Mouse (Mus musculus) thymus, postnatal 14 days (tissue): Measurements from ENCODE around the gene Mrc1.

Source experiments
- DNase-seq: peaks from one replicate; pipeline ENCODE4 v3.0.0; 2021

The Mrc1 gene

DNA sequence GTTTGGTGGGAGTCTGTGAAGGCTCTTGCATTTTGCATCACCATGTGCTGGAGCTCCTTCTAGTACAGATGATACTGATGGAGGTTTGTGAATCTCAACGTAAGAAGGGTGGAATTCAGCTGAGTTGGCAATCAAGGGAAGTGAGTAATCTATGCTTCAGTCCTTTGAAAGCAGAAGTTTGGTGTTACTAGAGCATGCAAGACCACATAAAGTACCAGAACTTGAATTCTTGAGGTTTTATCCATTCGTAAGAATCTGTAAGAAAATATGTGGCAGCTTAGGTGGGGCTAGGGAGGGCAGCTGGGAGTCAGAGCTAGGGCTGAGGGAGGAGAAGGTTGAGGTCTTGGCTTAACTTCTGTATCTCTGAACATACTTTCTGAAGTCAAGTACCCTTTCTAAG, 15.5 kb downstream of the Mrc1 start:
- no peak for DNase-seq

DNA sequence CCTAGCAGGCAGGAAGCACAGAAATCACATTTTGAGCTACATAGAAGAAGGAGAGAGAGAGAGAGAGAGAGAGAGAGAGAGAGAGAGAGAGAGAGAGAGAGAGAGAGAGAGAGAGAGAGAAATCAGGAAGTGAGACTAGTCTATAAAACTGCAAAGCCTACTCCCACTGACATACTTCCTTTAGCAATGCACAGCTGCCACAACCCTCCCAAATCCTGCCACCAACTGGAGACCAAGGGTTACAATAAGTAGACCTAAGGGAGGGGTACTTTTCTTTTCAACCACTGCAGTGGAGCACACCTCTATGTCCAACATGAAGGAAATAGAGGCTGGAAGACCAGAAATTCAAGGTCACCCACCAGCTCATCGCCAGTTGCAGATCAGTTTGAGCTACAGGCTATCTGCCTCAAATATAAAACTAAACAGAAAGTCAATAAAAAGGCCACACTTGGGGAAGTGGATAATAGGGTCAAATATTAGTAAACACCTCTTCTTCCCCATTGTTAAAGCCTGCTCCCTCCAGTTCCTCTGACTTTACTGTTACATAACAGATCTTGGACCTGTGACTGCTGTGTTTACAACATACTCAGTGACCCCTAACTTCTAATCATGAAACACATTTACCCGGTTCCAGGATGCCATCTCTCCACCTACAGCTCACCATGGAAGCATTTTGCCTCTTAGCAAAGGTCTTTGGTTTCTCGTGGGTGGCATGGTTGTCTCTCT, 20.8 kb downstream of the Mrc1 start:
- peak; percentile 33 for DNase-seq

DNA sequence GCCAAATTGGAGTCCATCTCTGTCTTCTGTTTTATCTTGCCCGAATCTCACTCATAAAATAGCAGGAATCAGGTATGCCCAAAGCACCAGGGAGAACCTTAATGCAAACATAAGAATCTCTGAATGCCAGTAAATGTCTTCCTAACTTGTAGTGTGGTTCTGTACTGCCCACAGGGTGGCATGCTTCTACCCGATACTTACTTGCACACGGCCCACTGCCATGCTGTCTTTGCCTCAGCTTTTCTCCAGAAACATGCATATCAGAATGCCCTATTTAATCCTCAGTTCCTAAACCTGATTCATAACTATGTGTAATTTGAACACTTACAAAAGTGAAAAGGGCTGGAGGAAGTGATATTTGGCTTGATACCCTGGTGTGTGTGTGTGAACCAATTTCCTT, 22.7 kb downstream of the Mrc1 start:
- DNase-seq: no peak

DNA sequence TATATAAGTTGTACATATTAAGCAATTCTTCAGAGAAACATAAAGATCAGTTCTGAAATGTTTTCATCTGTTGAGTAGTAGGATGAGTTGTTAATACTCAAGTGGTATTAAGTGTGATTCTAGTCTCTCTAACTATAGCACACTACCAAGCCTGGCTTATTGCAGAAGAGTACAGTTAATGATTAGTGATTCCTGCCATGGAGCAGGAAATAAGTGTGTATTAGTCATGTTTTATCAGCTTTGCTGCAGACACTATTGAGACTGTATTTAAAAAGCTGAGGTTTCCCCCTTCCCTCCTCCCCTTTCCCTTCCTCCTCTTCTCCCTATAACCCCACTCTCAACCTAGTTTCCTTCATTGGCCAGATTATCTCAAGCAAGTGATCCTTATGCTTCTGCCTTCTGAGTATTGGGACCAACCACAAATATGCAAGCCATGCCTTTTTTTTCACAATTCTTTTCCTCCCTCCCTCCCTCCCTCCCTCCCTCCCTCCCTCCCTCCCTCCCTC, 29.2 kb downstream of the Mrc1 start:
- no peak for DNase-seq

DNA sequence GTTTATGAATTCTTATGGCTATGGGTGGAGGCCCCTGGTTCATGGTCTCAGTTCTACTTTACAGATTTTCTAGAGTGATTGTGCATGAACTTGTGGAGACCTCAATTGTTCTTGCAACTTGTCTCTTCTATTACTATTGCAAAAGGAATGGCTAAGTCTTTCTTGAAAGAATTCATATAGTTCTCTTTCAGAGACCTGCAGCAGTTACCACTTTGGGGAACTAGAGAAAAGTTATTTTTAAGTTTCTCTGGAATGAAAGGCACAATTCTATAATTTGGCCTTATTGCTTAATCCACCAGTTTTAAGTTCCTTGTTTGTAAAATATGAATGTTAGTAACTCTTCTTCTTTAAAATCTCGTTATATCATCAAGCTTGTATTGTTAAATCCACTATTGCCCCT, 32.9 kb downstream of the Mrc1 start:
- DNase-seq: no peak

DNA sequence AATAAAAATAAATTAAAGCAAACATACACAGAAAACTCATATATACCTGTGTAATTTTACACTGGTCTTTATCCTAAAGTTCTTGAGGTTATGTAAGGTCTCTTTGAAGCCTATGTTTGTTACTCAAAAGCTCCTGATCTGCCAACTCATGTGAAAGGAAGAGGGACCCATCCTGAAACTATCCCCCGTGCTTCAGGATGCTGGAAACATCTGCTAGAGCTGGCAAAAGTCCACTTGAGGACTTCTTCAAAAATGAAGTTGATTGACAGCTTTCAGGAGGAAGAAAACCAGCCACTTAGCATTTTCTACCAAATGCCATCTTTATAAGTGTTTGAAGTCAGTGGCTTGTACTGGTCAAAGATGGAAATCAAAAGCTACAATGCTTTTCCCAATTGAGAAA, 40.0 kb downstream of the Mrc1 start:
- DNase-seq: no peak

DNA sequence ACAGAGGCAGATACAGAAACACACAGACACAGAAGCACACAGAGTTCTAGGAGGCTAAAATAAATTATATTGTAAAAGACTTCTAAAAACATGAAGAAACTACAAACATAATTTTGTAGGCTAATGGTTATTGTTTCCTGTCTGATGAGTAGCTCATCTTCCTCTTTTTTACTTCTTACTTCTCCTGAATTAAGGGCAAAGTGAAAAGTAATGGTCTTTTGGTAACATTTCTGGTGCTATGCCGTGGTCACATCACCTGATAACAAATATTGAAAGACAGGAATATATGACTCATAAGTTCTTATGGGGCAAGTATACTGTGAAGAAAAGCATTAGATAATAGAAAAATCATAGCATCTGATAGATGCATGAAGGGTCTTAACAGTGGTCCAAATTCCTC, 42.9 kb downstream of the Mrc1 start:
- DNase-seq: no peak

DNA sequence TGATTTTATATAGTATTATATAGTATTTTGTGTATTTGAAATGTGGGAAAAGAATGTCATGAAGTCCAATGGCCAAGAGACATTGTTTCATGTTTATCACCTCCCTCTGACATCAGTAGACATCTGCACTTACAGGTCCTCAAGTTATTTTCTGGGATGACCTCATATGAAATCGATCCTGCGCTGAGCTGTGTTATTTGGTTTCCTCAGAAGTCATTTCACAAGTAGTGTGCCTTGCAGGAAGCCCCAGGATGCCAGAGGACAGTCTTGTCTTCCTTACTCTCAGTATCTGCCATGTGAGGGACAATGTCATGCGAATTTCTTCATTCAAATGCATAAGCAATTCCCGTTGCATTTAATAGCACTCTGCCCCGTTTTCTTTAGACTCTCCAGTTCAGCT, 46.6 kb downstream of the Mrc1 start:
- no peak for DNase-seq

DNA sequence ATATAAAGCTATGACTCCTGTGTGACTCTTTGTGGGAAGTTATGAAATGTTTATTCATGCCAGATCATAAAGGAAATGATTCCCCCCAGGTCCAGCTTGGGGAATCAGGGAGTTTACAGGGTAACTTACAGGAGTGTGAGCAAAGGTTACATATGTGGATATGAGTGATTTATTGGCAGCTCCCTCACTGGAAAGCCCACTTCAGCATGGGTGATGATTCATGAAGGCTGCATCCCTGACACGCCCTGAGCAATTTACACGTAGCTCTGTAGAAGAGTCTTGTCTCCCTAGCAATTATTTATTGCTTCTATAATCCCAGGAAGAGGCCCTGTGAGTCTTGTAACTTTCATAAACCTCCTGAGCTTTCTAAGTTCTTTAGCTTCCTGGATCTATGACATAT, 50.1 kb downstream of the Mrc1 start:
- DNase-seq: no peak

DNA sequence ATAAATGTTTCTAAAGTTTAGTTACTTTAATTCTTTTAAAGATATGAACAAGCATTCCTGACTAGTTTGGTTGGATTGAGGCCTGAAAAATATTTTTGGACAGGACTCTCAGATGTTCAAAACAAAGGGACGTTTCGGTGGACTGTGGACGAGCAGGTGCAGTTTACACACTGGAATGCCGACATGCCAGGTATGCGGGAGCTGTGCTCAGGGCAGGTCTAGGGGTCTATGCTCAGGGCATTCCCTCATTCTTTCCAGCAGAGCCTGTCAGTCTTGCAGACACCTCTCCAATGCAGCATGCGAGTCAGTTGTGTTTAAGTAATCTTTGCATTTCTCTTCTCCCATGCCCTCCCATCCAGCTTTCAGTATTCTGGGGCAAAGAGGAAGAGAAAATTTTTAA, 50.6 kb downstream of the Mrc1 start:
- no peak for DNase-seq

DNA sequence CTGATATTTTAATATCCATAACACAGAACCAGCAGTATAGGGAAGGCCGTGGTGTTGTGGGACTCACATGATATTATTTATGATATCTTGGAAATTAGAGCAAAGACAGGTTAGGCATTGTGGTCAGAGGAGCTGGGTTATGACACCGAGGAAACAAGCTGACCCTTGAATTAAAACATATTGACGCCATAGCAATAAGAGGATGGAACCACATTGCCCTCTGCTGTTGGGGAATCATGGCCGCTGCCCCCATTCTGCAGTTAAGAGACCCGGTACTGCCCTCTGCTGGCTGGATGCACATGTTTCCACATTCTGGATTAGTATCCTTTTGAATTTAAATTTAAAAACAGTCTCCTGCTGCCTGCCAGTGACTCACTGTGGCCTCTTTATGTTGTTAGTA, 66.1 kb downstream of the Mrc1 start:
- peak; percentile 89 for DNase-seq

DNA sequence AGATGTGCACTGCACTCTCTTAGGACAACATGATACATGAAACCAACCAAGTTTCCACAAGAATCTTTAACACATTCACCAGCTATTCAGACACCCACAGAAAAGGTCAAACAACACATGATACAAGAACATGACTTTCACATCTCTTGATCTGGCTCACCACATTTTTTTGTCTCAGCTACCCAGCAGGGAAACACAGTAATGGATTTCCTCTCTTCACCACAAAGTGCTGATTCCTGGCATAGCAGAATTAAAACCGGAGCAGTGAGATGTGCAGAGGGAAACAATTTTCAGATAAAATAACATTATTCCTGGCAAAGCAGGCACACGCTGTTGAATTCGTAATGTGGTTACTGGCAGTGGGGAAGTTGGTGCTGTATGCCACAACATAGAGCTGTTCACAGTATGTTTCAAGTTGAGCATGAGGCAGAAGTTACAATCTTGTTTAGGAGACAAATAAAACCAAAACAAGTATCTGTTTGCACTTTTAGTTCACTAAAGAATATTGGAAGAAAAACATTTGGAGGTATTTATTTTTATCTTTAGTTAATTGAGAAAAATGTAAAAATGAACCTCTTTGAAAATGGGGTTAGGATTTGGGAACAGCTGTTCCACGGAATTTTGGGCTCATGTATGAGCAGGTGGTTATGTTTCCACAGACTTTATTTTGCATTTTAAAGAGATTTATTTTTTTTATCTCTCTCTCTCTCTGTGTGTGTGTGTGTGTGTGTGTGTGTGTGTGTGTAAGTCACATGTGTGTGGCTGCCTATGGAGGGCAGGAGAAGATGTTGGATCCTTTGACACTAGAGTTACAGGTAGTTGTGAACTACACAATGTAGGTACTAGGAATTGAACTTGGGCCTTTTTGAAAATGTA, 83.6 kb downstream of the Mrc1 start:
- no peak for DNase-seq

DNA sequence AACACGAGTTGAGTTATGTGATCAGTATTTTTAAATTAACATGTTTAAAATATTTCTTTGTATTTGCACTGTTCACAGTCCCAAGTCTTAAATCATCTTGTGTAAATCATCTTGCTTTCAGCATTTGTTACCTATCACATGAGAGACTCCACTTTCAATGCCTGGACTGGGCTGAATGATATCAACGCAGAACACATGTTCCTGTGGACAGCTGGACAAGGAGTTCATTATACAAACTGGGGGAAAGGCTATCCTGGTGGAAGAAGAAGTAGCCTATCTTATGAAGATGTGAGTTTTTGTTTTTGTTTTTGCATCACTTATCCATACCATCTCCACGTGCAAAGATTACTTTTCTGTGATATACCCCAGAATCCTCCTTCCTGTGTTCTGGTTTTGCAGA, 85.9 kb downstream of the Mrc1 start:
- DNase-seq: no peak

DNA sequence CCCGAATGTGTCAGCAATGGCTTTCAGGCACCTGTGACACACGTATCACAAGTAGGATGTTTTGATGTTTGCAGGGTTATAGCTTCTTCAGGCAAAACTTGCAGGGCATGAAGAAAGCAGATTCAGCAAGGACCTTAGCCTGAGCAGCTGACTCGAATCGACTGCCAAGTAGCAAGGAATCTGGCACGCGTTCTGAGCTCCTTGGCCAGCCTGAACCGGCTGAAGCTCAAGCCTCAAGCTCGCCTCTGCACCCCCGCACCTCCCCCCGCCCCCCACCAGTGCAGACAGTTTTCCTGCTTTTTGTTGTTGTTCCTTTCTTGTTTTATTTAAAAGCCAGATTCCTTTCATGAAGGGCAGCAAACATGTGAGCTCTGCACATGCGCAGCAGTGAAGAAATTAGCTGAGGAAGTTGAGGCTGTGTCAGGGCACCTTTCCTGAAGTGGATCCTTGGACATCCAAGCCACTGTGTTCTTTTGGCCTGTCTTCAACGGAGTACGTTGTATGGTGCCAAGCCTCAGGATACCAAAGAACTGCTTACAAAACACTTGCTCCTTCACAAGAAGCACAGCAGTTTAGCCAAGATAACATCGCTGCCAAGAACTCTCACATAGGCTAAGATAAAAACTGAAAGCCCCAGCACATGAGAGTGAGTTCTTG, 112.6 kb downstream of the Mrc1 start:
- DNase-seq: no peak

DNA sequence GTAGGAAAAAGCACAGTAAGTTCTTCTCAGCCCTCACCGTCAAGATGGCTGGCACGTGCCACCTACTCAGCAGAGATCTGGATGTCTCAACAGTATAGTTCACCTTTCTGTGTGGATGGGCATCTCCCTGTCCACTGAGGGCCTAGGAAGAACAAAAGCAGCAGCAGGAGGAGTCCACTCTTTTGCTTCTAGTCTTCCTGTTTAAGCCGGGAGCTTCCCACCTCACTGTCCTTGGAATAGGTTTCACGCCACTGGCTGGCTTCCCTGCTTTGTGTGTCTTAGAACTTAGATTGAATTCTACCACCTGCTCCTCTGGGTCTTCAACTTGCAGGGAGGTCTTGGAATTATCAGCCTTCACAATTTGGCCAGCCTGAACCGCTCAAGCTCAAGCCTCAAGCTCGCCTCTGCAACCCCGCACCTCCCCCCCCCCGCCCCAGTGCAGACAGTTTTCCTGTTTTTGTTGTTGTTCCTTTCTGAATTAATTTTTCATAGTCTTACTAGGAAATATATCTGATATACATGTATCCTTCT, 113.2 kb downstream of the Mrc1 start:
- DNase-seq: no peak
